Mouse (Mus musculus) pancreas, adult 10 weeks (tissue): ENCODE data around the gene Gm5861. TPM values are rescaled to one million over a fixed set of nuclear protein-coding genes. Genes with fewer than 3 reads are reported as not detected.

Experiments
- polyA plus RNA-seq: library from polyadenylated mRNA; stranded (reverse); fragments of 350-450 nt; fragmentation: Illumina TruSeq; extraction: RNeasy Lipid Tissue Mini Kit (QIAGEN cat#74804); gene quantifications from one replicate; pipeline ENCODE4 v1.2.3, GENCODE M21; 2015; ENCODE audit warnings: low read depth, low replicate concordance; ENCODE audit not compliant: insufficient read depth

Gm5861 gene
- polyA plus RNA-seq: not detected

DNA sequence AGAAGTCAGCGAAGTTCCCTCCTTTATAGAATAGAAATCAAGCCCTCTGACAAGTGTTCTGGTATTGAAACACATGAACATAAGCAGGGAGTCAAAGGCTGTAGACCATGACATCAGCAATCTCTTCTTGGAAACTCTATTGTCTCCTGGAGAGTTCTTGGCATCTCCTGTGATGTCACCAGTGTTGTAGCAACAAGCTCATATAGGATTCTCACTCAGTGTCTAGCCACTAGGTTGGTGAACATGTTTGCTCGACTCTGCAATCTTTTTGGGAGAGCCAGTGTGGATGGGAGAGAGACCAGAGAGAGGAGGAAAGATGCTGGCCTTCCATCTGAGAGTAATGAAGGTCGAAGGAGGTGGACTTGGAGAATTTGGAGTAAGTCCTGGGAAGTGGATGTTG lies at the start of gene Gm5861:
Gene Gm5861 (plus strand): TSS at position 301 of the 400 bp plus-strand sequence.

Other genes with a start within 250 kb of the Gm5861 start
- gene Gm8871, start 235.3 kb upstream of the Gm5861 start, polyA plus RNA-seq: not detected
- gene Gm8857, start 235.3 kb upstream of the Gm5861 start, polyA plus RNA-seq: not detected
- gene Gm8879, start 55.4 kb upstream of the Gm5861 start, polyA plus RNA-seq: not detected
- not detected for gene Gm8890, start 73.0 kb downstream of the Gm5861 start, polyA plus RNA-seq
- not detected for gene Speer1, start 158.4 kb downstream of the Gm5861 start, polyA plus RNA-seq
- gene Gm8897, start 233.3 kb downstream of the Gm5861 start, polyA plus RNA-seq: not detected